Mouse (Mus musculus) testis, adult 2 months (tissue): ENCODE data around the gene Gm5475.

ENCODE experiments used
- CTCF ChIP-seq: fragments of 200-500 bp; IDR thresholded peaks from 2 replicates; pipeline ENCODE4 v1.5.1; 2012; ENCODE audit warnings: low read depth, mild to moderate bottlenecking, inconsistent platforms, low read length, moderate library complexity; ENCODE audit not compliant: control insufficient read depth, insufficient read depth, insufficient replicate concordance
- POLR2A ChIP-seq: fragments of 200-500 bp; IDR thresholded peaks from 2 replicates; pipeline ENCODE4 v1.6.1; 2012; ENCODE audit warnings: low read depth, mild to moderate bottlenecking, inconsistent platforms, low read length, moderate library complexity; ENCODE audit not compliant: control insufficient read depth

GRCm38 (mm10) chr15:100400592-100401250, 21.2 kb upstream of the Gm5475 start:
- TF ChIP-seq CTCF (no peak), POLR2A (no peak)
